Mouse (Mus musculus): ENCODE data around the gene Dgkb. TPM values are rescaled to one million over a fixed set of nuclear protein-coding genes. Genes with fewer than 3 reads are reported as not detected.

Dgkb gene
- total RNA-seq (2021): 1 to 10 TPM in 1 of 2 experiments, under 1 TPM in 1; 0.72 to 1.3 TPM
- long read RNA-seq, experiment 1: 0 reads
- long read RNA-seq, experiment 2, partial matches to known transcripts: 2 of 2 reads
- long read RNA-seq, experiment 2, other reads (novel, unspliced or antisense): 0 of 2 reads

DNA sequence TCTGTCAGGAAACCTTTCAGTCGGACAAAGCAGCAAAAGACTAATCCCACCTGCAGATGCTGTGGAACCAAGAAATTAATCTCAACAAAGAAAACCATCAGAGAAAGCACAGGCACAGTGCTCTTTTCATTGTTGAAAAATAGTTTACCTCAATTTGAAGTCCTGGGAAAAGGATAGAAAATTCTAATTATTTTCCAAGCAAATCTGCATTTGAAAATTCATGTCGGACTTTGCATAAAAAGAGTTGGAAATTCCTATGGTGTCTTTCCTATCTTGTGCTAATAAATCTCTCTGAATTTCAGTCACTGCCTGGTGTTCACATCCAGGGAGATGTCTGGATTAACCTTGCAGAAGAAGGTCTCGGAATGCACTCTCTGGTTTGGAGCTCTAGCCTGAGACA is at the start of gene Dgkb:
Gene Dgkb, plus strand, starts transcription at position 301 of the 400 bp plus-strand sequence.
- intact Hi-C loops (cut with DNase I): no loop called here
- DNase-seq: no peak

- intact Hi-C loops (cut with DNase I): loop anchor here (5.0 kb wide), 1 partner anchor 352 kb away; no protein-coding TSS in a partner anchor
Observed at GRCm38 (mm10) chr12:37769844-37770243, 47.7 kb upstream of the Dgkb start.

GRCm38 (mm10) chr12:37773681-37774357 is 43.7 kb upstream of the Dgkb start:
- DNase-seq: peak in 1 of 2 experiments; percentile 11
- intact Hi-C loops (cut with DNase I): loop anchor here (5.0 kb wide), 1 partner anchor 348 kb away; no protein-coding TSS in a partner anchor

More at GRCm38 (mm10) chr12:37769844-37770243, 47.7 kb upstream of the Dgkb start:
- no peak for DNase-seq

- intact Hi-C loops (cut with DNase I): loop anchor here (5.0 kb wide), 1 partner anchor 348 kb away; no protein-coding TSS in a partner anchor
- DNase-seq: no peak
Observed at GRCm38 (mm10) chr12:37774591-37774990, 42.9 kb upstream of the Dgkb start.

DNA sequence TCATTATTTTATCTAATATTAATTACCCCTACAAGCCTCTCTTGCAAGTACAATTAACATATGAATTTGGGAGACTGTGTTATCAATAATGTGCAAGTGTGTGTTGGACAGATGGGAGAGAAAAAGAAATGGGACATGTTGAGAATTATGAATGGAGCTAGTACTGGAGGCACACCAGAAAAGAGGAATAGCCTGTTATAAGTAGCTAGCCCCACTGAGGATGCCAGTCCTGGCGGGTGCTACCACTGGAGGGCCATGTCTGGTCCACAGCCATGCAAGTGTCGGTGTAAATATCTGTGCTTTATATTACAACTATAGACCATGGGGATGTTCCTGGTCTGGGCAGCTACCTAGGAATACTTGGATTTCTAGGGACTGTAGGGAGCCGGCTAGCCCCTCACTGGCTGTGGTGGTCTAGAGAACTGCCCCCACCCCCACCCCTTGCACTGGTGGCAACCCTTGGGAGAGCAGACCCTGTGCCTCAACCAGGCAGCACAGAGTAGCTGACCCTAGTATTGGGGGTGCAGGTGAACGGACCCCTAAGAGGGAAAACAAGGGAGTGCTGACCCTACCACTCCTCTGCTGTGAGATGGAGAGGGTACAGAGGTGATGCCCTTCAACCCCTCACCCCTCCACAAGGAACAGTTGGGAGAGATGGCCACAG is 21.1 kb upstream of the Dgkb start:
- intact Hi-C loops (cut with DNase I): no loop called here

DNA sequence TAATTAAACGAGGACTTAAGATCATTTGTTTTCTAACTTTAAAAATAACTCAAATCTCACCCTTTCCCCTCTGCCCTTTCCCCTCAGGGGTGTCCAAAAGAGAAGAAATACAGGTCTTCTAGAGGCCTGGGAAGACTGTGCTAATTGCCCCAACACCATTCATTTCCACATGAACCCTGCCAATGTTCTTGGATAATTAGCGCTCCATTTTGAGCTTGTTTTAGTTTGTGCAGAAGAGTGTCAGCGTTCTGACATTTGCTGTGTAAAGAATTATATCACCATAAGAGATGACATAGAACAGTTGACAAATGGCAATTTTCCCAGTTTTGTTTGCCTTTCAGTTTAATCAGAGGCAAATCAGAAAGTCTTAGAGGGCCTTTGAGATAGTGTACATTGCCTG is 3.4 kb upstream of the Dgkb start:
- DNase-seq: no peak
- intact Hi-C loops (cut with DNase I): no loop called here

More for the DNA sequence above, 21.1 kb upstream of the Dgkb start:
- no peak for DNase-seq

GRCm38 (mm10) chr12:37821052-37821810 is 3.7 kb downstream of the Dgkb start:
- intact Hi-C loops (cut with DNase I): no loop called here
- no peak for DNase-seq

DNA sequence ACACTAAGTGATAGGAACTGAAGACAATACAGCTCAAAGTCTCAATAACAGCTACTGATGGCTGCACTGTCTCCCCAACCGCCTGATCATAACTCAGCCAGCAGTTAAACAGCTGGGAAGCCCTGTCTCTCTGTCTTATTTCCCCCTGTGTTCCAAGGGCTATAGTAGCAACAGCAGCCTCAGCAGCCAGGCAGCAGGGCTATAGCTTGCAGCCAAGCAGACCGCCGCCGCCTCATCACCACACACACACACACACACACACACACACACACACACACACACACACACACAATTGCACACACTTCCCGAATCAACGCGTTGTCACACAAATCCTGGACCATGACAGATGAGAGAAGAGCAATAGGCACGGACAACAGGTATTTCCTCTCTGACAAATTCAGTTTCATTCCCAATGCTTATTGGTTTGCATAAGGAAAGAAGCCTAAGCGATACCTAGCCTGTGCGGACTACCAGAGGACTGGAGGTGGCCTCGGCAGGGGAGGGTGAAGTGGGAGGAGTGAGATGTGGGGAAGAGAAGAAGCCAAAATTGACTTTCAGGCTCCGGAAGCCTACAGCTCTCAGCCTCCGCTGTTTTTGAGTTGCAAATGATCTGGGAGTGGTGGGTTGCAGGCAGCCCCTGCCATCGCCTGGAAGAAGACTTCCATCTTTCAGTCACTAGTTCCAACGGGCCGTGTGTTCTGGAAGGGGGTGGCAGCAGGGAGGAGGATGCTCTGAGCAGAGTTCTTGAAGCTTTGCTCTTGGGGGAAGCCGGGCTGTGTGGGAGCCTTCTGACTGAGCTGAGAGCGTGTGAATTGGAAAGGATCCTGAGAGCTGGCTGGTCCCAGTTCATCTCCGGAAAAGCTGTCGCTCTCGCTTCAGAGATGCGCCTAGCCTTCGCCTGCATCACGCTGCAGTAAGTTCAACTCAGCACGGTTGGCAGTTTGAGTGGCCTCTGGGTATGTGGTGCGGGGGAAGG is 62.8 kb downstream of the Dgkb start:
- peak in 1 of 2 experiments; percentile 21 for DNase-seq
- intact Hi-C loops (cut with DNase I): no loop called here

DNA sequence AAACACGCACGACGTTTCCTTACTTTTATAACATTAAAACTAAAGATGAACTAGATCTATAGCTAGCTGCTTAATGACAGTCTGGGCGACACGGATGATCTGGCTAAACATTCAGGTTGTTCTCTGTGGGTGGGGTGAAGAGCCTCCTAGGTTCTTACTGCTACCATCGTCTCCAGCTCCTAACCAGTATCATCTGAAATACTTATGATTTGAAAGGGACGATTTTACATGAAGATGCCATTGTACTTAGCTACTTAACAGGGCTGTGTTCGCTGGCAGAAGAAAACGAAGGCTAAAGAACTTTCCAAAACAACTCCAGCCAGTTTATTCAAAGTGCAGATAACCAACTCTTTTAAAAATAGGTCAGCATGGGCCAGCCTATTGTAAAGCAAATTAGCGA is 63.9 kb downstream of the Dgkb start:
- intact Hi-C loops (cut with DNase I): no loop called here
- DNase-seq: no peak

GRCm38 (mm10) chr12:37882796-37883195 is 65.3 kb downstream of the Dgkb start:
- no peak for DNase-seq
- intact Hi-C loops (cut with DNase I): no loop called here

DNA sequence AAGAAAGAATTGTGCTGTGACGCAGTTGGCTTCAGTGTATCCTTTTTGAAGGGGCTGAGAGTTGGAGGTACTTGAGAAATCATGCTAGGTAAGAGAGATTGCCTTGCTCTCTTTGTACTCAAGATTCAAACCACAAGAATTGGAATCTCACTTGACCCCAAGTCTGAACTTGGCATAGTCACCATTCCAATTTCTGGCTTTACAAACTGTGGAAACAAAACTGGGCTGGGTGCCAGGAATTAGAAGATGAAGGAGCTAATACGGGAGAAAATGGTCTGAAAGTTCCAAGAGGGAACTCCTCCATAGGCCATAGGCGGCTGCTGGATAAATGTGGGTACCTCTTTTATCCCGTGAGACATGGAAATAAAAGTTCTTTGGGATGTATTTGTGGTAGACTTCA is 66.3 kb downstream of the Dgkb start:
- intact Hi-C loops (cut with DNase I): no loop called here

GRCm38 (mm10) chr12:37888591-37888990 is 71.1 kb downstream of the Dgkb start:
- intact Hi-C loops (cut with DNase I): no loop called here

More for the DNA sequence above, 66.3 kb downstream of the Dgkb start:
- no peak for DNase-seq

DNA sequence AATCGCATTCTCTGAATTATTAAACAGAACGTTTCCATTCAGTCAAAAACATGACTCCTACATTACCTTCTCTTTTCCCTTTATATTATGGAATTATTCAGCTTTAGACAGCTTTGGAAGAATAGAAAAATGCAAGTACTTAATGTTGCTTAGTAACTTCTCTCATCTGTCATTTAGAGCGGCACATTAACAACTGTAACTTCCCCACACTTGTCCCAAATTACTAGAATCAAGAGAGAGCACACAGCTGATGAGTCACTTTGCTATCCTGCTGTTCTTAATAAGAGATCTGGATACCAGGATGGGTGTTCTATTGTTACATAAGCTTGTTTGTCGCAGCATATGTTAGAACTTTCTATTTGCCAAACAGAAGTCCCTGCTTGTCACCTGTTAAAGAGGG is 71.9 kb downstream of the Dgkb start:
- DNase-seq: no peak
- intact Hi-C loops (cut with DNase I): no loop called here

More at GRCm38 (mm10) chr12:37888591-37888990, 71.1 kb downstream of the Dgkb start:
- no peak for DNase-seq

GRCm38 (mm10) chr12:37891336-37891735 is 73.8 kb downstream of the Dgkb start:
- no peak for DNase-seq
- intact Hi-C loops (cut with DNase I): no loop called here

DNA sequence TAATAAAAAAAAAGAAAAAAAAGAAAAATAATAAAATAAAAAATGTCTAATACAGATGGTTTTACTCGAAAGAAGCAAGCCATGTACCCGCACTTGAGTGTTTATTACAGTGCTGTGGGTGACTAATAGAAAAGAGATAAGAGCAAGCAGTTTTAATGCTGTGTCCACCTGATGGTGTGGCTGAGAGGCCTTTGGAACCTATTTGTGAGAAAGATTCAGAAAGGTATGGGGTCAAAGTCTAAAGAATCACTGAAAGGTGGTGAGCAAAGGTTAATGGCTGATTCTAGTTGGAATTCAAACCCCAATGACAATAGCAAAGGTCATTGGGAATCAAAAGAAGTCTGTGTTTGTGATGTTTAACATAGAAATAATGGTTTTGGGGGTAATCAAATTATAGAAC is 124.6 kb downstream of the Dgkb start:
- intact Hi-C loops (cut with DNase I): no loop called here

GRCm38 (mm10) chr12:37956193-37956592 is 138.7 kb downstream of the Dgkb start:
- intact Hi-C loops (cut with DNase I): no loop called here
- no peak for DNase-seq

More for the DNA sequence above, 124.6 kb downstream of the Dgkb start:
- no peak for DNase-seq

- no peak for DNase-seq
- intact Hi-C loops (cut with DNase I): no loop called here
Observed at GRCm38 (mm10) chr12:37971482-37971881, 154.0 kb downstream of the Dgkb start.

DNA sequence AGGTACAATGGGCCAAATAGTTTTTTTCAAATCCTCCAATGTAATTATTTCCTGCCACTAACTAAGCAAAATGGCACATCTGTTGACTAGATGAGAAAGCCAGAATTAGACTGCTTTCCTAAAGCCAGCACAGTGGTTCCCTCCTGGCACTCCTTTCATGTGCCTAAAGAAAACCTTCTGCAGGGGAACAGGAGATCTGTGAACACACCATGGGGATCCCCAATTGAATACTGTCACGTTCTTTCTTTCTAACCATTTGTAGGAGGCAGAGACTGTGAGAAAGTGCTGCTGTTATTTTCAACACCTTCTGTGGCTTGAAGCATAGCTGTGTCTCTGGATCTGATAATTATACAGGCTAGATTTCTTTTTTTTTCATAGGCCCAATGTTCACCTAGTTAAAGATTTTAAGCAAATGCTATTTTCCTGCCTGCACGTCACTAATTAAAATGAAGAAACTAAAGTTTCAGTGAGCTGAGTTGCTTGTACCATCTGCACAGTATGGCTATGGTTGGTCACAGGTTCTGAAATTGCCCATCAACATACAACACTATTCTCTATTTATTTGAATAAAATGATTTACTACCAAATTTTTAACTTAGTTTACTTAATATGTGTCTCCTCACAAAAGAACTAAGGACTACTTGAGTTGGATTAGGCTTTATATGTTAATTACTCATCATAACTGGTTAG is 161.1 kb downstream of the Dgkb start:
- no peak for DNase-seq
- intact Hi-C loops (cut with DNase I): no loop called here

- intact Hi-C loops (cut with DNase I): no loop called here
- DNase-seq: no peak
Observed at GRCm38 (mm10) chr12:37985352-37985751, 167.8 kb downstream of the Dgkb start.

All from gastrocnemius, postnatal 36 days (tissue).